Mouse (Mus musculus) liver, adult (tissue): ENCODE data around the gene Rad51b.

Experiments used
- GATA4 ChIP-seq: IDR thresholded peaks from 2 replicates; pipeline ENCODE4 v1.6.1; 2014; ENCODE audit warnings: mild to moderate bottlenecking, low read length; ENCODE audit not compliant: insufficient replicate concordance

Gene Rad51b

GRCm38 (mm10) chr12:79297121-79297576, at the start of gene Rad51b:
Gene Rad51b, plus strand, starts transcription at chr12:79297282.
- no peak for TF ChIP-seq GATA4

GRCm38 (mm10) chr12:79248110-79248509, 49.0 kb upstream of the Rad51b start:
- TF ChIP-seq GATA4: no peak

- TF ChIP-seq GATA4: no peak
These were observed 43.6 kb upstream of the Rad51b start for GRCm38 (mm10) chr12:79253294-79254053.

GRCm38 (mm10) chr12:79254975-79255374, 42.1 kb upstream of the Rad51b start:
- no peak for TF ChIP-seq GATA4

GRCm38 (mm10) chr12:79260154-79260553, 36.9 kb upstream of the Rad51b start:
- TF ChIP-seq GATA4: no peak

- no peak for TF ChIP-seq GATA4
These were observed 36.0 kb upstream of the Rad51b start for GRCm38 (mm10) chr12:79261035-79261434.

- TF ChIP-seq GATA4: no peak
These were observed 24.5 kb upstream of the Rad51b start for GRCm38 (mm10) chr12:79272604-79273003.

GRCm38 (mm10) chr12:79279513-79280115, 17.5 kb upstream of the Rad51b start:
- no peak for TF ChIP-seq GATA4

- TF ChIP-seq GATA4: no peak
These were observed 14.5 kb upstream of the Rad51b start for GRCm38 (mm10) chr12:79282595-79282994.

- TF ChIP-seq GATA4: no peak
These were observed 4.2 kb upstream of the Rad51b start for GRCm38 (mm10) chr12:79292874-79293273.

GRCm38 (mm10) chr12:79296126-79296816, 811 bp upstream of the Rad51b start, which contains the start of gene Zfyve26:
Gene Zfyve26, minus strand, starts transcription at chr12:79296304.
- TF ChIP-seq GATA4: peak; percentile 47; the same call in 1 of the 2 replicates

GRCm38 (mm10) chr12:79297884-79298636, 978 bp downstream of the Rad51b start:
- TF ChIP-seq GATA4: no peak

- TF ChIP-seq GATA4: no peak
These were observed 4.7 kb downstream of the Rad51b start for GRCm38 (mm10) chr12:79301802-79302201.

GRCm38 (mm10) chr12:79305131-79305530, 8.0 kb downstream of the Rad51b start:
- no peak for TF ChIP-seq GATA4

GRCm38 (mm10) chr12:79306013-79306412, 8.9 kb downstream of the Rad51b start:
- TF ChIP-seq GATA4: no peak
